Mouse (Mus musculus) embryonic facial prominence, embryonic 10.5 days (tissue): Measurements from ENCODE around the gene Olfr976. TPM values are rescaled to one million over a fixed set of nuclear protein-coding genes. Genes with fewer than 3 reads are reported as not detected.
"Not testable (repeated sequence)": the region's sequence is repeated elsewhere in the genome, so short reads cannot be mapped to it uniquely, and the experiment has no call there.

Source experiments
- DNase-seq: peaks from one replicate; pipeline ENCODE4 v3.0.0-alpha.2; 2017; ENCODE audit warnings: low spot score
- H3K27ac ChIP-seq: fragments of 300-500 bp; sonication (generic); replicated peaks from 2 replicates; pipeline ENCODE4 v1.5.1; 2016; ENCODE audit warnings: mild to moderate bottlenecking
- H3K27me3 ChIP-seq: fragments of 300-500 bp; sonication (generic); replicated peaks from 2 replicates; pipeline ENCODE4 v1.6.1; 2016; ENCODE audit warnings: low read depth, mild to moderate bottlenecking; ENCODE audit not compliant: poor library complexity, severe bottlenecking
- H3K36me3 ChIP-seq: fragments of 300-500 bp; sonication (generic); replicated peaks from 2 replicates; pipeline ENCODE4 v1.6.1; 2016; ENCODE audit warnings: mild to moderate bottlenecking, moderate library complexity
- H3K4me1 ChIP-seq: fragments of 300-500 bp; sonication (generic); 2 replicates; pipeline ENCODE4 v1.6.1; 2016
- H3K4me3 ChIP-seq: fragments of 300-500 bp; sonication (generic); 2 replicates; pipeline ENCODE4 v1.5.1; 2016; ENCODE audit warnings: mild to moderate bottlenecking, moderate library complexity
- H3K9me3 ChIP-seq: fragments of 300-500 bp; sonication (generic); 2 replicates; pipeline ENCODE4 v1.6.1; 2016; ENCODE audit warnings: mild to moderate bottlenecking
- WGBS: fragments of 180-500 bp; shearing (Covaris S2); methylation state at CpG from one replicate; pipeline ENCODE4 v1.1.7; 2016; 5-methylcytosine and 5-hydroxymethylcytosine counted together
- polyA plus RNA-seq: library from polyadenylated mRNA; unstranded; fragments of >200 nt; fragmentation: Nextera tagmentation; extraction: Ambion mirVana; gene quantifications from 2 replicates; pipeline ENCODE4 v1.2.1, GENCODE M21; 2016

Olfr976 gene
- not detected in 2 replicates for polyA plus RNA-seq

DNA sequence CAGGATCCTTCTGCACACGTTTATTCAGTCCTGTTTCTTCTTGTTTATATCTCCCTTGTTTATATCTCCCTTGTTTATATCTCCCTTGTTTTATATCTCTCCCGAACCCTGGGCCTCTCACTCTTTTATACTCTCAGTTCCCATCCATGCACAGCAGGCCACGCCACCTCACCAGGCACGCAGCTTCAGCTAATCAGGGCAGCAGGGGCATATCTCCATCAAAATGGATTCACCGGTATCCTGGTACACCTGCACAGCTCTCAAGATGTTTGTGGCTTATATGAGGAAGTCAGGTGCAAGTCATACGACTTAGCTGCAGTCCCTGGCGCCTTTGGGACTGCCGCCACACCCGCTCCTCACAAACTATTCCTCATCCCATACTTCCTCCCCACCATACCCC is at the start of gene Olfr976:
Olfr976 (minus strand) TSS at position 101 of the 400 bp plus-strand sequence.
- H3K36me3 ChIP-seq, H3K9me3 ChIP-seq, H3K4me1 ChIP-seq, H3K27ac ChIP-seq, DNase-seq, H3K4me3 ChIP-seq, H3K27me3 ChIP-seq: not testable (repeated sequence)
- 88% methylated on average over 6 of the region's 9 CpGs for whole genome bisulfite sequencing

- Histone ChIP-seq H3K9me3 (no peaks in the 10 kb centered on the region), H3K27me3 (no peaks in the 10 kb centered on the region), H3K27ac (no peak within 1 kb of the TSS), H3K4me1 (no peaks in the 10 kb centered on the region), H3K4me3 (no peak within 1 kb of the TSS), H3K36me3 (no peaks in the 10 kb centered on the region)
- no peak for DNase-seq
- 81% methylated on average over 1 of the region's 1 CpGs for WGBS
Measured at GRCm38 (mm10) chr9:40009482-40009881, 48.5 kb upstream of the Olfr976 start, which contains the start of gene Olfr980. TSS of gene Olfr980 (minus strand) at chr9:40009582.

- Histone ChIP-seq H3K27ac (no peak within 1 kb of the TSS), H3K27me3 (no peaks in the 10 kb centered on the region), H3K36me3 (no peaks in the 10 kb centered on the region), H3K9me3 (no peaks in the 10 kb centered on the region), H3K4me3 (no peak within 1 kb of the TSS), H3K4me1 (no peaks in the 10 kb centered on the region)
- no peak for DNase-seq
- whole genome bisulfite sequencing: 92% methylated on average over 1 of the region's 1 CpGs
Measured at GRCm38 (mm10) chr9:40003365-40003764, 42.4 kb upstream of the Olfr976 start, which contains the start of gene Olfr979. TSS of gene Olfr979 (minus strand) at chr9:40003465.

GRCm38 (mm10) chr9:39991813-39992212 is 30.9 kb upstream of the Olfr976 start, which contains the start of gene Olfr978:
TSS of gene Olfr978 (plus strand) at chr9:39992113.
- Histone ChIP-seq H3K4me1 (no peaks in the 10 kb centered on the region), H3K9me3 (no peaks in the 10 kb centered on the region), H3K36me3 (no peaks in the 10 kb centered on the region), H3K4me3 (no peak within 1 kb of the TSS), H3K27me3 (no peaks in the 10 kb centered on the region), H3K27ac (no peak within 1 kb of the TSS)
- DNase-seq: no peak
- 82% methylated on average over 2 of the region's 2 CpGs for WGBS

DNA sequence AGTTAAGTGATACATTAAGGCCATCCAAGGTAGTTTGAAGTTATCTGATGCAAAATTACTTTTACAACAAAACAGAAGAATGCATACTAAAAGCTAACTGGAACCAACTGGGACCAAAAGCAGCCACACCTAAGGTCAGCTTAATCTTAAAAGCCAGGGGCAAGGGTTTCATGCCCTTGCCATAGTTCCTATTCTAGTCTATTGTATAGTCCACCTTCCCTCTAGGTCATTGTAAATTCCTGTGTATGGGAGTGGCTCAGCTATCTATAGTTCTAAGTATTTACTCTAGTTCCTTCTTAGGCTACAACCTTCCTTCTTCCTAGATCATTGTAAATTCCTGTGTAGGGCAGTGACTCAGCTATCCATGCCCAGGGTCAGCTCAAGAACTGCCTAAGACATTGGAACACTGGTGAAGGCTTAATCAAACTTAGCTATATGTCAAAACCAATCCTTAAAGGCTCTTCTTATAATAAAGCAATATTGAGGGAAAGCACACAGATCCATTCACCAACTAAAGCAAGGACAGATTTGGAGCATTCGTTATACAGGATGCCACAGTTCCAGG is 15.7 kb upstream of the Olfr976 start:
- not testable (repeated sequence) for H3K9me3 ChIP-seq, H3K27ac ChIP-seq, H3K27me3 ChIP-seq, H3K4me1 ChIP-seq, DNase-seq, H3K4me3 ChIP-seq, H3K36me3 ChIP-seq
- 91% methylated on average over 1 of the region's 1 CpGs for WGBS

DNA sequence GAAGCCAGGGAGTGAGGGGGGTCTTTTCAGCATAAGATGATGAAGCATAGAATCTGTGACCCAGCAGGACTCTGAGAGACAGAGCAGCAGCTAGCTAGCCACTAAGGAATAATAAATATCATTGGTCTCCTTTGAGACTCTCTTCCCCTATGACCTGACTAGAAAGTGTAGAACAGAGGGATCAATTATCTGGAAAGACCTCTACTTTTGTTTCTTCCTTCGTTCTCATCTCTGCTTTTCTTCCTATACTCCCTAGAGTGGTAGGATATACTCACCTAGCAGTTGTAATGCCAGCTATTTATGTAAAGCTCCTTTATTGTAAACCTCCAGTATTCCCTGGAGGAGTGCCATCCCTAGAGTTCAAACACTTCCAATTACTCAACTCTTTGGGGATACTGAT is 9.0 kb downstream of the Olfr976 start, which contains the start of gene Olfr975:
Olfr975 (minus strand) TSS at position 101 of the 400 bp plus-strand sequence.
- 55% methylated on average over 1 of the region's 1 CpGs for WGBS
- Histone ChIP-seq H3K27ac (no peak within 1 kb of the TSS), H3K27me3 (no peaks in the 10 kb centered on the region), H3K9me3 (no peaks in the 10 kb centered on the region), H3K4me3 (no peak within 1 kb of the TSS), H3K4me1 (no peaks in the 10 kb centered on the region), H3K36me3 (no peaks in the 10 kb centered on the region)
- no peak for DNase-seq

DNA sequence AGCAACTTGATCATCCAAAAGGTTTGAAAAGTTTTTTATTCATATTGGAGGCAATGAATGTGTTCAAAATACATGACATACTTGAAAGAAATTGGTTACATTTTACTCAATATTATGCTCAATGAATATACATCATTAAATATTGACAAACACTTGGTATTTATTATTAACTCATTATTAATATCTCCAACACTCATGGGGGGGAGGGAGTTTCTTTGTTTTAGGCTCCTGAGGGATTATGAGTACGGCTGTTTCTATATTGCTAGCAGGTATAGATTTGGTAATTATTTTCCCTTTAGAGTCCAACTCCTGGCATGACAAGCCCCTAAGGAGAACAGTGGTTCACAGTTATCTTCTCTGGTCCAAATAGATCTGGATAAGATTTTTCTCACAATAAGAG is 23.7 kb downstream of the Olfr976 start, which contains the start of gene Olfr974:
Olfr974 (plus strand) TSS at position 301 of the 400 bp plus-strand sequence.
- H3K9me3 ChIP-seq: no peaks in the 10 kb centered on the region; the same call in 1 of the 2 replicates
- H3K4me1 ChIP-seq: no peaks in the 10 kb centered on the region
- no peak within 1 kb of the TSS for H3K4me3 ChIP-seq
- no peaks in the 10 kb centered on the region for H3K36me3 ChIP-seq
- DNase-seq: no peak
- no peaks in the 10 kb centered on the region for H3K27me3 ChIP-seq
- WGBS: 85% methylated on average over 1 of the region's 1 CpGs
- H3K27ac ChIP-seq: no peak within 1 kb of the TSS

- not testable (repeated sequence) for H3K4me3 ChIP-seq, H3K9me3 ChIP-seq, H3K36me3 ChIP-seq, H3K27ac ChIP-seq, H3K4me1 ChIP-seq, H3K27me3 ChIP-seq, DNase-seq
- 76% methylated on average over 1 of the region's 1 CpGs for WGBS
Measured at GRCm38 (mm10) chr9:39928837-39929236, 32.1 kb downstream of the Olfr976 start.

DNA sequence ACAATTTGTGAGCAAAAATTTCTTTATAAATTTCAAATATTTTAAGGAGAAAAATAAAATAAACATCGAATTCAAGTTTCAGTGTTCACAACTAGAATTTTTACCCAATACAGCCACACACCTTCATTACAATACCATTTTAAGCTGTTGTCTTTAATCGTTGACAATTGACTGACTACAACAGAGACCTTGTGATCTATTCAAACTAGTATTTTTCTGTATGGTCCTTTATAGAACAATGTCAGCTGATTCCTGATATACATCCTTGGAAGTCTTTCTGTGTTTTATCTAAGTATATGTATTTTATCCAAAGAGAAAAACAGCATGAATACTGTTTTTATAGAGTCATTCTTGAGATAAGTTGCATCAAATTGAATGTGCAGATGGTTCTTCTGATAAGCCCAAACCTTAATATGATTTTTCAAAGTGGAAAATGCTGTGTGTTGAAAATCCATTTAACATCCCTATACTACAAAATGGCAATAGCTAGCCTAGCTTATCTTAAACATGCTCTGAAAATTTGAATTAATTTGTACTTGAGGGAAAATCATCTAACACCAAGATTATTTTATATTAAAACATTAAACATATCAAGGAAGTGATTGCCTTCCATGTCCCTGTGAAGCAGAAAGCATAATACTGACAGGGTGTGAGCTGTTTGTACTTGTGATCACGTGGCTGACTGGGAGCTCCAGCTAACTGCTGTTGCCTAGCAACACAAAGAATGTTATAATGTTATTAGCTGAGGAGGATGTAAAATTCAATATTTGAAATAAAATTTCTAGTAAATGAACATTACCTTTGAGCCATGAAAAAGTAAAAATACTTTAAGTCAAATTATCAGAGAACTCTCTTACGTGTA is 32.7 kb downstream of the Olfr976 start:
- H3K27ac ChIP-seq, H3K4me1 ChIP-seq, H3K4me3 ChIP-seq, H3K27me3 ChIP-seq, H3K36me3 ChIP-seq, H3K9me3 ChIP-seq, DNase-seq: not testable (repeated sequence)
- no CpG with 5 or more reads among the region's 4 CpGs for WGBS

DNA sequence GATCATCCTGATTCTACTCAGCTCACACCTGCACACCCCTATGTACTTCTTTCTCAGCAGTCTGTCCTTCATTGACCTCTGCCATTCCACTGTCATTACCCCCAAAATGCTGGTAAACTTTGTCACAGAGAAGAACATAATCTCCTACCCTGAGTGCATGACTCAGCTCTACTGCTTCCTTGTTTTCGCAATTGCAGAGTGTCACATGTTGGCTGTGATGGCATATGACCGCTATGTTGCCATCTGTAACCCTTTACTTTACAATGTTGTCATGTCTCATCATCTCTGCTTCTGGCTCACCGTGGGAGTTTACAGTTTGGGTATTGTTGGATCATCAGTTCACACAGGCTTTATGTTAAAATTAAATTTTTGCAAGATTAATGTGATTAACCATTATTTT is 51.0 kb downstream of the Olfr976 start:
- 89% methylated on average over 3 of the region's 3 CpGs for WGBS
- DNase-seq: no peak
- Histone ChIP-seq H3K27ac (no peak overlapping the region), H3K4me3 (no peak overlapping the region), H3K36me3 (no peaks in the 10 kb centered on the region), H3K9me3 (no peaks in the 10 kb centered on the region), H3K27me3 (no peaks in the 10 kb centered on the region), H3K4me1 (no peaks in the 10 kb centered on the region)

DNA sequence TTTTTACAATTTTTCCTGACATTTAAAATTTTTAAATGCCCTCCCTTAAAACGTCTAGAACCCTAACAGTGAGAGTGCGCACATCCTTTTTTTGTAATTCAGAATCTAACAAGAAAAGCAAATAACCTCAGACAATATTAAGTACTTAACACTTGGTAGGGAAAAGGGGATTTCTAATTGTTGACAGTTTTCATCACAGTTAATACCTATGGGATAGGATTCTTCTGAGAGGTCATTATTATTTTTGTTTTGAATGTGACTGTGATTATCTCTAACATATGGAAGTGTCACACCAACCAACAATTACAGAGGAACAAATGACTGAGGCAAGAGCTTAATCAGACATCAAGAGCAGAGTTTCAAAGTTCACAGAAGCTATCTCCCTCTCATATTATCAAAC is 53.9 kb downstream of the Olfr976 start, which contains the start of gene Olfr229:
Olfr229 (plus strand) TSS at position 301 of the 400 bp plus-strand sequence.
- no peak for DNase-seq
- H3K27me3 ChIP-seq: no peaks in the 10 kb centered on the region
- no peaks in the 10 kb centered on the region for H3K4me1 ChIP-seq
- H3K27ac ChIP-seq: no peak within 1 kb of the TSS
- no peaks in the 10 kb centered on the region for H3K36me3 ChIP-seq
- 74% methylated on average over 2 of the region's 2 CpGs for WGBS
- H3K4me3 ChIP-seq: no peak within 1 kb of the TSS
- H3K9me3 ChIP-seq: no peaks in the 10 kb centered on the region

- DNase-seq: no peak
- 85% methylated on average over 6 of the region's 6 CpGs for WGBS
Measured at GRCm38 (mm10) chr9:39905106-39905505, 55.8 kb downstream of the Olfr976 start.

More at GRCm38 (mm10) chr9:39905106-39905505, 55.8 kb downstream of the Olfr976 start:
- H3K27ac ChIP-seq: no peak overlapping the region
- no peaks in the 10 kb centered on the region for H3K27me3 ChIP-seq
- no peaks in the 10 kb centered on the region for H3K4me1 ChIP-seq
- no peak overlapping the region for H3K4me3 ChIP-seq
- no peaks in the 10 kb centered on the region for H3K9me3 ChIP-seq
- no peaks in the 10 kb centered on the region for H3K36me3 ChIP-seq
